Mouse (Mus musculus) liver, adult (tissue): ENCODE results near the gene Snrpd3.

Source experiments
- GATA4 ChIP-seq: IDR thresholded peaks from 2 replicates; pipeline ENCODE4 v1.6.1; 2014; ENCODE audit warnings: mild to moderate bottlenecking, low read length; ENCODE audit not compliant: insufficient replicate concordance

The Snrpd3 gene

DNA sequence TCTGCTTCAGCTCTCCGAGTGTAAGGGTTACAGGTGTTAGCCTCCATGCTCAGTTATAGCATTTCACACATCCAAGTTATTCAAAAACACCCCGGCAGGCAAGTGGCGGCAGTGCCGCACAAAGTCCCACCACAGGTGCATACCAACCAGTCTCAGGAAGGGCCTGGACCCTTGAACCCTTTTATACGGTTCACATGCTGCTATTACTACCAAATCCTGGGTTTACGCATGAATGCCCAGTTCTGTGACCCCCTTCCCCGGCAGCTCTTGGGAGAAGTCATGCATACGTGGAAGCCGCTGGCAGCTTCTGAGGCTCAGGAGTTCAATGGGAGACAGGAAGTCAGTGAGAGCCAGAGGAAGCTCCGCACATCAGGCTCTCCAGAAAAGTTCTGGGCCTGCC, 55.8 kb downstream of the Snrpd3 start:
- TF ChIP-seq GATA4: no peak

DNA sequence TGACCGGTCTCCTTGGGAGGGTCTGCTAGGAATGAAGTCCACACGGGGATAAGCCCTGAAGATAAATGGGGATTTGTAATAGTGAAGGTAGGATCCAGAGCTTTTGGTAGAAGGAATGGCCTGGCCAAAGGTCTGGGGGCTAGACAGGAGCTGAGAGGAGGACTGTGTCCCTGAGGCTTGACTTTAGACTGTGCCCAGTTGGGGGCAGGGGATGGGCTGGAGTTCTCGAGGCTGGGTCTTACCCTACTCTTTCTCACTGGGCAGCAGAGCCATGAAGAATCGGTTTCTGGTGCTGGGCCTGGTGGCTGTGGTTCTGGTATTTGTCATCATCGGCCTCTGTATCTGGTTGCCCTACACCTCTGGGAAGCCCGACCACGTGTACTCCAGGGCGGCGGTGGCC, 56.6 kb downstream of the Snrpd3 start:
- no peak for TF ChIP-seq GATA4

DNA sequence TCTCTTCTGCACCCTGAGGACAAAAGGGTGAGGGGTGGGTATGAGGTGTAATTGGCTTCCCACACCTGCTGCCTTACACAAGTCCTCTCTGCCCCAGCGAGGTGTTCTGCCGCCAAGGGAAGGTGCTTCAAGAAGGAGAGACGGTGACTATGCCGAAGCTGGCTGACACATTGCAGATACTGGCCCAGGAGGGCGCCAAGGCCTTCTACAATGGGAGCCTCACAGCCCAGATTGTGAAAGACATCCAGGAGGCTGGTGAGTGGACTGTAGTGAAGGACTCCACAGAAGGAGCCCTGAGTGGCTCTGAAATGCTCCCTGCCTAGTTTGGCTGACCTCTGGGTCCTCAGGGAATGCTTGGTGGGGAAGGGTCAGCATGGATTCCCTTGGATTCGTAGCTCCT, 61.8 kb downstream of the Snrpd3 start:
- TF ChIP-seq GATA4: no peak

DNA sequence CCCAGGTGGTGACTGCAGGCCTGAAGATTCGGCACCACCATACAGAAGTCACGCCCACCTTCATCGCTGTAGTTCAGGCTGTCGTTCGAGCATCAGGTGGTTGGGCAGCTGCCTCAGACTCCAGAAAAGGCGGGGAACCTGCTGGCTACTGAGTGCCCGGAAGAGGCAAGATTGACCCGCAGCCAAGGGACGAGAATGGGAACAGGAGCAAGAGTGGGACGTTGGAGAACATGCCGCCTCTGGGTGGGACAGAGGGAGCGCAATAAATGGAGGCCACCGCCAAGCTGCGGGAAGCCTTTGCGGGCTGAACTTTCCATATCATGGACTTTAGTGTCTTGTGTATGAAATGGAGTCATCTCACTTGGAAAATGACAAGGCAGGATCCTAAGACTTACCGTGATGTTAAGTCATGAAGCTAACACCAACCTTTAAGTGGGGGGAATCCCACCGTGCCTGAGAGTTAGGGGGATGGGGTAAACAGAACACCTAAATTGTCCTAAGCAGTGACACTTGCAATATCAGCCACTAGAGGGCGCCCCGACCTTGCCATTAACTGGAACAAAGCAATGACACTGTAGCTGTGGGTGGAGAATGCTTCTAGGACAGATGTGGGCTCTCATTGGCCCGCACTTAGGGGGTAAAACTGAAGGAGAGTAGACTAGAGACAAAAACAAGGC, 68.7 kb downstream of the Snrpd3 start:
- no peak for TF ChIP-seq GATA4

DNA sequence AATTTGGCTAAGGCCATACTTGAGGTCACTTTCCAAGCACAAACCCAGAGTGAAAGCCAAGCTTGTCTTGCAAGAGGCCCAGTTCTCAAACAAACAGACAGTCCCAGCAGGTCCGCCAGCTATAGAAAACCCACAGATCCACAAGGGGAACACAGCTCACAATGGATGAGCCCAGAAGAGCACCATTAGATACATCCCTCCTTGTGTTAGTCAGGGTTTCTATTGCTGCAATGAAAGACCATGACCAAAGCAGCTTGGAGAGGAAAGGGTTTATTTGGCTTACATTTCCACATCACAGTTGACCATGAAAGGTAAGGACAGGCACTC, 69.2 kb downstream of the Snrpd3 start:
- TF ChIP-seq GATA4: no peak
